Mouse (Mus musculus) G1E (cell line): ENCODE results near the gene 9030025P20Rik.

Experiments
- CTCF ChIP-seq: IDR thresholded peaks from 2 replicates; pipeline ENCODE4 v1.5.1; 2012; ENCODE audit warnings: low read depth, low read length, inconsistent platforms, mixed read lengths
- GATA1 ChIP-seq: IDR thresholded peaks from 2 replicates; pipeline ENCODE4 v1.6.1; 2012; ENCODE audit warnings: borderline replicate concordance, low read length, inconsistent platforms, mixed read lengths
- GATA2 ChIP-seq: IDR thresholded peaks from 2 replicates; pipeline ENCODE4 v1.6.1; 2012; ENCODE audit warnings: low read depth, low read length, inconsistent platforms, borderline replicate concordance

DNA sequence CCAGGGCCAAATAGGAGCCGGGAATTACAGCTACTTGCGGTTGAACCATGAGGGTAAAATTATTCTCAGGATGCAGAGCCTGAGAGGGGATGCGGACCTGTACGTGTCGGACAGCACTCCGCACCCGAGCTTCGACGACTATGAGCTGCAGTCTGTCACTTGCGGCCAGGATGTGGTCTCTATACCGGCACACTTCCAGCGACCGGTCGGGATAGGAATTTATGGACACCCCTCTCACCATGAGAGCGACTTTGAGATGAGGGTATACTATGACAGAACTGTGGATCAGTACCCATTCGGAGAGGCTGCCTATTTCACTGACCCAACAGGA, 34.6 kb upstream of the 9030025P20Rik start:
- TF ChIP-seq CTCF (no peak), GATA2 (no peak), GATA1 (no peak)
